Mouse (Mus musculus): ENCODE data around the gene Gnptab. TPM values are rescaled to one million over a fixed set of nuclear protein-coding genes. Genes with fewer than 3 reads are reported as not detected.
A peak's percentile ranks its signal among the peaks of the same experiment; 100 is the strongest.

The Gnptab gene
- total and polyA plus RNA-seq, 3 experiments: 2.7 to 50.8 (median 41.0) TPM

GRCm38 (mm10) chr10:88389576-88389975 lies 10.6 kb downstream of the Gnptab start:
- TF ChIP-seq CTCF (IDR thresholded peaks at IDR 0.05; ENCODE audit: low read depth, low read length) (no peak), TAL1 (conservative IDR thresholded peaks at IDR 0.05; ENCODE audit: low read depth, low read length) (no peak)
- Histone ChIP-seq H3K36me3 (replicated peaks) (peaks cover 50% of the 10 kb centered on the region), H3K27me3 (ENCODE audit: insufficient read depth, low read length) (no peaks in the 10 kb centered on the region), H3K4me3 (ENCODE audit: low read depth, low read length) (peak overlapping the region; percentile 66; the same call in 1 of the 2 replicates), H3K9me3 (replicated peaks) (no peaks in the 10 kb centered on the region), H3K4me1 (ENCODE audit: insufficient read depth, low read depth, low read length) (peaks cover 71% of the 10 kb centered on the region)
- ATAC-seq (ENCODE audit: extremely low read depth, insufficient number of reproducible peaks, low FRiP score, poor library complexity, severe bottlenecking) (no peak), DNase-seq (ENCODE audit: low spot score) (no peak)

GRCm38 (mm10) chr10:88390096-88390790 lies 11.3 kb downstream of the Gnptab start:
- Histone ChIP-seq H3K9me3 (replicated peaks) (no peaks in the 10 kb centered on the region), H3K4me1 (ENCODE audit: insufficient read depth, low read depth, low read length) (peaks cover 67% of the 10 kb centered on the region), H3K27me3 (ENCODE audit: insufficient read depth, low read length) (no peaks in the 10 kb centered on the region), H3K36me3 (replicated peaks) (peaks cover 51% of the 10 kb centered on the region), H3K4me3 (ENCODE audit: low read depth, low read length) (peak overlapping the region; percentile 66; the same call in 1 of the 2 replicates)
- ATAC-seq (ENCODE audit: extremely low read depth, insufficient number of reproducible peaks, low FRiP score, poor library complexity, severe bottlenecking): peak; percentile 31
- no peak for DNase-seq (ENCODE audit: low spot score)
- TF ChIP-seq POLR2AphosphoS5 (IDR thresholded peaks at IDR 0.05; ENCODE audit: insufficient replicate concordance, low read depth, low read length): no peak
- TF ChIP-seq TAL1 (conservative IDR thresholded peaks at IDR 0.05; ENCODE audit: low read depth, low read length): no peak
- no peak for TF ChIP-seq GATA2 (IDR thresholded peaks at IDR 0.05; ENCODE audit: borderline replicate concordance, low read depth, low read length)
- no peak for TF ChIP-seq CTCF (IDR thresholded peaks at IDR 0.05; ENCODE audit: low read depth, low read length)
- TF ChIP-seq GATA1 (IDR thresholded peaks at IDR 0.05; ENCODE audit: borderline replicate concordance, low read length): no peak

- Histone ChIP-seq H3K4me1 (ENCODE audit: insufficient read depth, low read depth, low read length) (peaks cover 65% of the 10 kb centered on the region), H3K9me3 (replicated peaks) (no peaks in the 10 kb centered on the region), H3K36me3 (replicated peaks) (peaks cover 51% of the 10 kb centered on the region), H3K27me3 (ENCODE audit: insufficient read depth, low read length) (no peaks in the 10 kb centered on the region), H3K4me3 (ENCODE audit: low read depth, low read length) (no peak overlapping the region)
- TF ChIP-seq GATA1 (IDR thresholded peaks at IDR 0.05; ENCODE audit: borderline replicate concordance, low read length): no peak
- TF ChIP-seq GATA2 (IDR thresholded peaks at IDR 0.05; ENCODE audit: borderline replicate concordance, low read depth, low read length): no peak
- no peak for TF ChIP-seq CTCF (IDR thresholded peaks at IDR 0.05; ENCODE audit: low read depth, low read length)
- no peak for TF ChIP-seq POLR2AphosphoS5 (IDR thresholded peaks at IDR 0.05; ENCODE audit: insufficient replicate concordance, low read depth, low read length)
- TF ChIP-seq TAL1 (conservative IDR thresholded peaks at IDR 0.05; ENCODE audit: low read depth, low read length): no peak
- DNase-seq (ENCODE audit: low spot score) (no peak), ATAC-seq (ENCODE audit: extremely low read depth, insufficient number of reproducible peaks, low FRiP score, poor library complexity, severe bottlenecking) (no peak)
Measured at GRCm38 (mm10) chr10:88391495-88391894, 12.6 kb downstream of the Gnptab start.

GRCm38 (mm10) chr10:88392181-88392847 lies 13.4 kb downstream of the Gnptab start:
- no peak for TF ChIP-seq GATA2 (IDR thresholded peaks at IDR 0.05; ENCODE audit: borderline replicate concordance, low read depth, low read length)
- TF ChIP-seq POLR2AphosphoS5 (IDR thresholded peaks at IDR 0.05; ENCODE audit: insufficient replicate concordance, low read depth, low read length): no peak
- no peak for TF ChIP-seq TAL1 (conservative IDR thresholded peaks at IDR 0.05; ENCODE audit: low read depth, low read length)
- TF ChIP-seq GATA1 (IDR thresholded peaks at IDR 0.05; ENCODE audit: borderline replicate concordance, low read length): no peak
- no peak for TF ChIP-seq CTCF (IDR thresholded peaks at IDR 0.05; ENCODE audit: low read depth, low read length)
- no peaks in the 10 kb centered on the region for H3K9me3 ChIP-seq (replicated peaks)
- H3K27me3 ChIP-seq (ENCODE audit: insufficient read depth, low read length): no peaks in the 10 kb centered on the region
- ATAC-seq (ENCODE audit: extremely low read depth, insufficient number of reproducible peaks, low FRiP score, poor library complexity, severe bottlenecking) (no peak), DNase-seq (ENCODE audit: low spot score) (no peak)
- peaks cover 65% of the 10 kb centered on the region for H3K4me1 ChIP-seq (ENCODE audit: insufficient read depth, low read depth, low read length)
- H3K36me3 ChIP-seq (replicated peaks): peaks cover 51% of the 10 kb centered on the region
- H3K4me3 ChIP-seq (ENCODE audit: low read depth, low read length): no peak overlapping the region

GRCm38 (mm10) chr10:88398668-88399243 lies 19.8 kb downstream of the Gnptab start:
- peaks cover 42% of the 10 kb centered on the region for H3K4me1 ChIP-seq (ENCODE audit: insufficient read depth, low read depth, low read length)
- H3K27me3 ChIP-seq (ENCODE audit: insufficient read depth, low read length): no peaks in the 10 kb centered on the region
- DNase-seq (ENCODE audit: low spot score): no peak
- peaks cover 38% of the 10 kb centered on the region for H3K36me3 ChIP-seq (replicated peaks)
- no peak overlapping the region for H3K4me3 ChIP-seq (ENCODE audit: low read depth, low read length)
- no peak for ATAC-seq (ENCODE audit: extremely low read depth, insufficient number of reproducible peaks, low FRiP score, poor library complexity, severe bottlenecking)
- no peaks in the 10 kb centered on the region for H3K9me3 ChIP-seq (replicated peaks)
- no peak for TF ChIP-seq TAL1 (conservative IDR thresholded peaks at IDR 0.05; ENCODE audit: low read depth, low read length)
- no peak for TF ChIP-seq CTCF (IDR thresholded peaks at IDR 0.05; ENCODE audit: low read depth, low read length)
- TF ChIP-seq GATA2 (IDR thresholded peaks at IDR 0.05; ENCODE audit: borderline replicate concordance, low read depth, low read length): no peak
- TF ChIP-seq POLR2AphosphoS5 (IDR thresholded peaks at IDR 0.05; ENCODE audit: insufficient replicate concordance, low read depth, low read length): no peak
- TF ChIP-seq GATA1 (IDR thresholded peaks at IDR 0.05; ENCODE audit: borderline replicate concordance, low read length): no peak

GRCm38 (mm10) chr10:88399271-88399670 lies 20.3 kb downstream of the Gnptab start:
- TF ChIP-seq GATA2 (IDR thresholded peaks at IDR 0.05; ENCODE audit: borderline replicate concordance, low read depth, low read length): no peak
- TF ChIP-seq CTCF (IDR thresholded peaks at IDR 0.05; ENCODE audit: low read depth, low read length): no peak
- TF ChIP-seq GATA1 (IDR thresholded peaks at IDR 0.05; ENCODE audit: borderline replicate concordance, low read length): no peak
- TF ChIP-seq POLR2AphosphoS5 (IDR thresholded peaks at IDR 0.05; ENCODE audit: insufficient replicate concordance, low read depth, low read length): no peak
- no peak for TF ChIP-seq TAL1 (conservative IDR thresholded peaks at IDR 0.05; ENCODE audit: low read depth, low read length)
- peaks cover 40% of the 10 kb centered on the region for H3K4me1 ChIP-seq (ENCODE audit: insufficient read depth, low read depth, low read length)
- no peaks in the 10 kb centered on the region for H3K9me3 ChIP-seq (replicated peaks)
- H3K4me3 ChIP-seq (ENCODE audit: low read depth, low read length): no peak overlapping the region
- peak; percentile 56 for DNase-seq (ENCODE audit: low spot score)
- no peaks in the 10 kb centered on the region for H3K27me3 ChIP-seq (ENCODE audit: insufficient read depth, low read length)
- H3K36me3 ChIP-seq (replicated peaks): peaks cover 38% of the 10 kb centered on the region
- peak; percentile 61; the same call in 1 of the 2 replicates for ATAC-seq (ENCODE audit: extremely low read depth, insufficient number of reproducible peaks, low FRiP score, poor library complexity, severe bottlenecking)

All from G1E (cell line).